Mouse (Mus musculus) midbrain, embryonic 13.5 days (tissue): ENCODE data around the gene Olfr464. TPM values are rescaled to one million over a fixed set of nuclear protein-coding genes. Genes with fewer than 3 reads are reported as not detected.

Source experiments
- ATAC-seq: fragments of 200-750 bp; cut with Nextera tagmentation; 2 replicates; pipeline ENCODE4 v1.8.0; 2017; ENCODE audit warnings: mild to moderate bottlenecking, moderate TSS enrichment, moderate library complexity
- H3K27ac ChIP-seq: fragments of 300-500 bp; sonication (generic); 2 replicates; pipeline ENCODE4 v1.5.1; 2015; ENCODE audit warnings: inconsistent platforms, mild to moderate bottlenecking, moderate library complexity
- H3K27me3 ChIP-seq: fragments of 300-500 bp; sonication (generic); 2 replicates; pipeline ENCODE4 v1.6.1; 2015; ENCODE audit warnings: mild to moderate bottlenecking, inconsistent platforms
- H3K36me3 ChIP-seq: fragments of 300-500 bp; sonication (generic); 2 replicates; pipeline ENCODE4 v1.6.1; 2015; ENCODE audit warnings: mild to moderate bottlenecking, inconsistent platforms
- H3K4me1 ChIP-seq: fragments of 300-500 bp; sonication (generic); replicated peaks from 2 replicates; pipeline ENCODE4 v1.6.1; 2015; ENCODE audit warnings: inconsistent platforms
- H3K4me2 ChIP-seq: fragments of 300-500 bp; sonication (generic); replicated peaks from 2 replicates; pipeline ENCODE4 v1.6.1; 2015; ENCODE audit warnings: moderate library complexity, mild to moderate bottlenecking, inconsistent platforms
- H3K4me3 ChIP-seq: fragments of 300-500 bp; sonication (generic); replicated peaks from 2 replicates; pipeline ENCODE4 v1.5.1; 2015; ENCODE audit warnings: mild to moderate bottlenecking, inconsistent platforms
- H3K9ac ChIP-seq: fragments of 300-500 bp; sonication (generic); replicated peaks from 2 replicates; pipeline ENCODE4 v1.6.1; 2015; ENCODE audit warnings: mild to moderate bottlenecking, inconsistent platforms
- H3K9me3 ChIP-seq: fragments of 300-500 bp; sonication (generic); 2 replicates; pipeline ENCODE4 v1.6.1; 2016; ENCODE audit warnings: mild to moderate bottlenecking, inconsistent platforms
- WGBS: fragments of 180-500 bp; shearing (Covaris S2); methylation state at CpG from one replicate; pipeline ENCODE4 v1.1.7; 2015; 5-methylcytosine and 5-hydroxymethylcytosine counted together
- polyA plus RNA-seq: library from polyadenylated mRNA; unstranded; fragments of >200 nt; fragmentation: Nextera tagmentation; extraction: Ambion mirVana; gene quantifications from 2 replicates; pipeline ENCODE4 v1.2.1, GENCODE M21; 2015

The Olfr464 gene
- polyA plus RNA-seq: not detected in 2 replicates

DNA sequence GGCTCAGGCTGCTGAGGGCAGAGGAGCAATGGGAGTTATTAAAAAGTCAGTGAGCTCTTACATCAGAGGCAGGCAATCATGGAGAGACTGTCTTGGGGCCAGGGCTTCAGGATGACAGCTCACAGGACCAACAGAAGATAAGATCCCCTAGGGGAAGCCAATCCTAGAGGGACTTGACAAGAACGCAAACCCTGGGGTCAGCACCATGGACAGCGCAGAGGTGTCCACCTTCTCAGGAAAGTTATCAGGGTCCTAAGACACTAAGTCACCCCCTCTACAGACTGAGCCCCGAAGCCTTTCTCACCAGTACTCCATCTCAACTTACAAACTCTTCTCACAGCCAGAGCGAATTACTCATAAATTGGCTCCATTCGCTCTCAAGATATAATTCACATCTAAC, at the start of gene Olfr464:
TSS of gene Olfr464 (minus strand) at position 2 of the 400 bp plus-strand sequence.
- Histone ChIP-seq H3K9me3 (no peaks in the 10 kb centered on the region), H3K4me1 (no peaks in the 10 kb centered on the region), H3K4me2 (no peak within 1 kb of the TSS), H3K36me3 (no peaks in the 10 kb centered on the region), H3K27me3 (0 out of 2 replicates have a peak, but pooled peaks cover 4% of the 10 kb centered on the region), H3K9ac (no peak within 1 kb of the TSS), H3K4me3 (no peak within 1 kb of the TSS), H3K27ac (no peak within 1 kb of the TSS)
- ATAC-seq: no peak
- 26% methylated on average over 5 of the region's 5 CpGs for WGBS

DNA sequence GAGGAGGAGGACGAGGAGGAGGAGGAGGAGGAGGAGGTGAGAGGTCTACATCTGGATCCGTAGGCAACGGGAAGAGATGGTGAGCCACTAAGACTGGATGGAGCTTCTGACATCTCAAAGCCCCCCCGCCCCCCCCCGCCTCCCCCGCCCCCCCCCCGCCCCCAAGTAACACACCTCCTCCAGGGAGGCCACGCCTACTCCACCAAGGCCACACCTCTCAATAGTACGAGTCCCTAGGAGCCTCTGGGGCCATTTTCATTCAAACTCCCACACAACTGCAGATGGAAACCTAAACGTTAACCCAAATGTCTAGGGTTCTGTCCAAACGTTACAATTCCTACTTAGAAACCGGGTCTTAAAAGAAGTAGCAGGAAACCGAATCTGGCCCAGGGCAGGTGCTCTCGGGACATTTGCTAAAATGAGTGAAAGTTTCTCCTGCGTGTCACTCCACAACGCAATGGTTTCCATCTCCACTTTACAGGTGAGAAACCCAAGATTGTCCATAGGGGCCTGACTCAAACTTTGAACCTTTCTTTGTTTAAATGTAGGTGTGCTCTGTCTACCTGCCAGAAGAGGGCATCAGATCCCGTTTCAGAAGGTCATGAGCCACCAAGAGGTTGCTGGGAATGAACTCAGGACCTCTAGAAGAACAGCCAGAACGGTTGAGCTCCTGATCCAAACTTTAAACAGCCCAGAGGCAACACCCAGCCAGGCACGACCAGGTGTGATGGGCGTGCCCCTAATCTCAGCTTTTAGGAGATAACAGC, 47.8 kb upstream of the Olfr464 start:
- Histone ChIP-seq H3K27ac (no peak overlapping the region), H3K9ac (no peak overlapping the region), H3K4me2 (no peak overlapping the region), H3K9me3 (no peaks in the 10 kb centered on the region), H3K27me3 (no peaks in the 10 kb centered on the region), H3K4me1 (peaks cover 4% of the 10 kb centered on the region; the same call in 1 of the 2 replicates), H3K36me3 (no peaks in the 10 kb centered on the region), H3K4me3 (no peak overlapping the region)
- 30% methylated on average over 12 of the region's 20 CpGs for WGBS
- ATAC-seq: no peak

DNA sequence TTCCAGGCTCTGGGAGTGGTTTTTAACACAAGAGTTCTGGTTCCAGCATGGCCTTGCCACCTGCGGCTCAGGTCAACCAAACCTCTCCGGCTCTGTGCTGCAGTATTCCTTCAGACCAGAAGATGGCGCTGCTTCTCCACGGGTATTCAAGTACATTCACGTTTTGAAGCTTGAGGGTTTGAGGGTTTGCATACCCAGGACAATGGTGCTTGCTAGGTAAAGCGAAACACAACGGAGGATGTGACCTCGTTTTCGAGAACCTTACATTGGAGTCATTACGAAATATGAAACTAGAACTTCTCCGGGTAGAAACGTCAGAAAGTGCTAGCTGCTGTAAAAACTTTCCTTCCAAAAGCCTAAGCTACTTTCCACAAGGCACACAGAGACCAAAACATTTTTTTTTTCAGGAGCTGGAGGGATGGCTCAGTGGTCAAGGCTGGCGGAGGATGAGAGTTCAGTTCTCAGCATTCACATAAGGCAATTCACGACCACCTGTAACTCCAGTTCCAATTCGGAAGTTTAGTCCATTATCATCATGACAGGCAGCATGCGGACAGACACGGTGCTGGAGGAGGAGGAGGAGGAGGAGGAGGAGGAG, 47.0 kb upstream of the Olfr464 start:
- H3K9ac ChIP-seq: peak overlapping the region; percentile 48; the same call in 1 of the 2 replicates
- peak overlapping the region; percentile 47 for H3K4me2 ChIP-seq
- WGBS: 3% methylated on average over 17 of the region's 17 CpGs
- H3K36me3 ChIP-seq: no peaks in the 10 kb centered on the region
- ATAC-seq: no peak
- H3K27me3 ChIP-seq: no peaks in the 10 kb centered on the region
- H3K27ac ChIP-seq: no peak overlapping the region
- no peaks in the 10 kb centered on the region for H3K9me3 ChIP-seq
- peak overlapping the region; percentile 11; the same call in 1 of the 2 replicates for H3K4me3 ChIP-seq
- H3K4me1 ChIP-seq: peaks cover 4% of the 10 kb centered on the region; the same call in 1 of the 2 replicates

DNA sequence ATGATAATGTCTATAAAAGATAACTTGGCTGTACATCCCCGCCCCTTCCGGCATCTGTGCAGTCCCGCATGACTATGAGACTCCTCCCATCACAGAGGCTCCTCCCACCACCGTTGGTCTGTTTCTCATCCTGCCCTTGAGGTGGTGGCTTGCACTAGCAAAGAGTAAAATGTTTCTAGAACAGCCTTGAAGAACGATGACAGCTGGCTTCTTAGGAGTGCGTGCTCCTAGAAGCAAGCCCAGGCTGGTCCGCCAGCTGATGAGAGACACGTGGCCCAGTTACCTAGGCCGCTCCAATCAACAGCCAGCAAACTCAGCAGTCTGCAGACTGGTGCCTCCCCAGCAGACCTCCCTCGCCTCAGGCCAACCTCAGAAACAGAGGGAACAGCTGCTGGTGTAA, 45.4 kb upstream of the Olfr464 start:
- no peak overlapping the region for H3K9ac ChIP-seq
- 55% methylated on average over 10 of the region's 10 CpGs for WGBS
- no peaks in the 10 kb centered on the region for H3K36me3 ChIP-seq
- no peaks in the 10 kb centered on the region for H3K27me3 ChIP-seq
- H3K9me3 ChIP-seq: no peaks in the 10 kb centered on the region
- H3K4me1 ChIP-seq: peaks cover 4% of the 10 kb centered on the region; the same call in 1 of the 2 replicates
- H3K27ac ChIP-seq: no peak overlapping the region
- no peak overlapping the region for H3K4me3 ChIP-seq
- H3K4me2 ChIP-seq: no peak overlapping the region
- ATAC-seq: peak; percentile 27; the same call in 1 of the 2 replicates

DNA sequence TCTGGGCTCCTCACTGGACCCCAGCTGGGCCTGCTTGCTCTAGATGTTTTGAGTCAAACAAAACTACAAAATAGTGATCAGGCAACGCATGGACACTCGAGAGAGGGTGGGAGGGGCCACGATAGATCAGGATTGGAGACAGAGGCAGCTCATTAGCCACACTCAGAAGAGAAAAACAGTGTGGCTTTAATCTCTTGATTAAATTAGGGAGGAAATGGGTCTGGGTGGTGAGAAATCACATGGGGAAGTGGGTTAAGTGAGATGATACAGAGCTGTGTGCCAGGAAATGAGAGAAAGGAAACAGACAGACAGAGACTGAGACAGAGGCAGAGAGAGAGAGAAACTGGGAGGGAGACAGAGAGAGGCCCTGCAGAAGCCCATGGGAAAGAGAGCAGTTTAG, 44.5 kb upstream of the Olfr464 start:
- no peaks in the 10 kb centered on the region for H3K27me3 ChIP-seq
- H3K4me1 ChIP-seq: peaks cover 4% of the 10 kb centered on the region; the same call in 1 of the 2 replicates
- no peak overlapping the region for H3K4me2 ChIP-seq
- H3K27ac ChIP-seq: no peak overlapping the region
- no peaks in the 10 kb centered on the region for H3K36me3 ChIP-seq
- H3K9me3 ChIP-seq: no peaks in the 10 kb centered on the region
- ATAC-seq: no peak
- 53% methylated on average over 3 of the region's 3 CpGs for WGBS
- no peak overlapping the region for H3K4me3 ChIP-seq
- H3K9ac ChIP-seq: no peak overlapping the region

DNA sequence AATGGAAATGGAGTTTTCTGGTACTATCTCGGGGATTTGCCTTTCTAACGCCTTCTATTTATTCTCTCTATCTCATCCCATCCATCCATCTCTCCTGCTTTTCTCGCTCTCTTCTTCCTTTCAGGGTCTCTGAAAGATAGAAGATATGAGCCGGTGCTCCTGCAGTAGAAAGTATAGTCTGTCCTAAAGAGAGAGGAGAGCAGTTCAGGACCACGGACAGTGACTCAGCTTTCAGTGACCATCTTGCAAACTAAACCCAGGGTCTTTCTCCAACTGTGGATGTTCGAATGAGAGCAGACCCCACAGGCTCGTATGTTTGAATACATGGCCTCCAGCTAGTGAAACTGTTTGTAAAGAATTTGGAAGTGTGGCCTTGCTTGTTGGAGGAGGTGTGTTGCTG, 36.3 kb upstream of the Olfr464 start:
- Histone ChIP-seq H3K36me3 (no peaks in the 10 kb centered on the region), H3K27ac (no peak overlapping the region), H3K27me3 (no peaks in the 10 kb centered on the region), H3K9me3 (no peaks in the 10 kb centered on the region), H3K4me3 (no peak overlapping the region), H3K4me2 (no peak overlapping the region), H3K9ac (no peak overlapping the region), H3K4me1 (no peaks in the 10 kb centered on the region)
- 44% methylated on average over 7 of the region's 7 CpGs for WGBS
- no peak for ATAC-seq

DNA sequence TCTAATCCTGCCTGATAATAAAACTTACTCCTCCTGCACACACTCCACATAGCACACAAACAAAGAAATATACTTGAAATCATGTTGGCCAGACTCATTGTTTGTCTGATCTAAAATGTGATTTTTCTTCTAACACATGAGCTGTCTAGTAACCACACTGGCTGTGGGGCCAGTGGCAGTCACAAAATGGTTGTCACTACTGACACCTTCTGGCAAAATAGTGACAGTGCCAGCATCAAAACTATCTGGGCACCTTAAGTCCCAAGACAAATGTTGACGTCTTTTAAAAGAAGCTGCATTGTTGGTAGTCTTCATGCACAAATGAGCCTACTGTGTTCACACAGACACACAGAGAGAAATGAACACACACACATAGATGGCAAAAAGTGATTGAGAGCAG, 34.4 kb upstream of the Olfr464 start:
- H3K4me1 ChIP-seq: no peaks in the 10 kb centered on the region
- no peak overlapping the region for H3K4me3 ChIP-seq
- H3K9ac ChIP-seq: no peak overlapping the region
- no peaks in the 10 kb centered on the region for H3K9me3 ChIP-seq
- no peak for ATAC-seq
- 4% methylated on average over 1 of the region's 1 CpGs for WGBS
- H3K4me2 ChIP-seq: no peak overlapping the region
- no peak overlapping the region for H3K27ac ChIP-seq
- H3K27me3 ChIP-seq: no peaks in the 10 kb centered on the region
- no peaks in the 10 kb centered on the region for H3K36me3 ChIP-seq

DNA sequence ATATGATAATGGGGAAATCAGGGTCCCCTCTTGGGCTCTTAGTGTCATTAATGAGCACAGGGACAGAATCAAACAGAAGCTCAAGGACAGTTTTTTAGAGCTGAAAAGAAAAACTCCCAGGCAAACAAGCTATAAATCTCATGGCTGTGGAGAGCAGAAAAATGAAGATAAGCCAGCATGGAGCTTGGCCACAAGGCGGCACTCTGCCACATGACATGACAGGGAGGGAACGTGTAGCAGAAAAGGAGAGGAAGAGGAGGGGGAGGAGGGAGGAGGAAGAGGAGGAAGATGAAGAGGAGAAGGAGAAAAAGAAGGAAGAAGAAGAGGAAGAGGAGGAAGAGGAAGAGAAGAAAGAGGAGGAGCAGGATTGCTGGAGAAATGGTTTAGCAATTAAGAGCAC, 29.2 kb upstream of the Olfr464 start:
- Histone ChIP-seq H3K27me3 (no peaks in the 10 kb centered on the region), H3K4me1 (no peaks in the 10 kb centered on the region), H3K9me3 (no peaks in the 10 kb centered on the region), H3K4me2 (no peak overlapping the region), H3K27ac (no peak overlapping the region), H3K9ac (no peak overlapping the region), H3K4me3 (no peak overlapping the region), H3K36me3 (no peaks in the 10 kb centered on the region)
- ATAC-seq: no peak
- WGBS: 2% methylated on average over 2 of the region's 2 CpGs

DNA sequence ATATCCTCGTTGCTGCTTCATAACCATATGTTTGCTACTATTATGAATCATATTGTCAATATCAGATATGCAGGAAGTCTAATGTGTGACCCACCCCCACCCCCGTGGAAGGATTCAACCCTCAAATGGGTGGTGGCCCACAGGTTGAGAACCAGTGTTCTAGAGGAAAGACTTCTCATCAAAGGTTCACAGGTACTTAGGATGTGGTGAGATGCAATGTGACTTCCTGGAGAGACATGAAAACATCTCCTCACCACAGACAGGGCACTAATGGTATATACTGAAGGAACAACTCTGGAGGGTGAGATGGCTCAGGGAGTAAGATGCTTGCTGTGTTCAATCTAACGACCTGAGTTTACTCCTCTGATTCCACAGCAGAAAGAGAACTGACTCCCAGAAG, 14.7 kb upstream of the Olfr464 start:
- 75% methylated on average over 3 of the region's 3 CpGs for WGBS
- Histone ChIP-seq H3K4me3 (no peak overlapping the region), H3K36me3 (no peaks in the 10 kb centered on the region), H3K4me2 (no peak overlapping the region), H3K9me3 (no peaks in the 10 kb centered on the region), H3K27ac (no peak overlapping the region), H3K4me1 (no peaks in the 10 kb centered on the region), H3K27me3 (no peaks in the 10 kb centered on the region), H3K9ac (no peak overlapping the region)
- no peak for ATAC-seq

DNA sequence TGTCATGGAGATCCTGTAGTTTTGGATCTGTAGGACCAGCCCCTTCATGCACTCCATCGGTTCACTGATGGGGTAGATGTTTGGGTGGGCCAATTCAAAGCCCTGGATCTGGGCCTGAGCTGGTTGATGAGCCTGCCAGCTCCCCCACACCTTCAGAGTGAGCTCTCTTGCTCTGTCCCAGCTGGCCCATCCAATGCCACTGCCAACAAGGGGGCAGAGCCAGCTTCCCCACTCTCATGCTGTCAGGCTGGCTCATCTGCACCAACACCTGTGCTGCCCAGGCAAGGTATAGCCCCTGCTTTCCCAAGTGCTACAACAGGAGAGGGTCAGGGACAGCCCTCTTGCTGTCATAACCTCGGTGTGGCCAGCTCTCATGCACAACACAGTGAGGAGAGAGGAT, 13.0 kb upstream of the Olfr464 start:
- Histone ChIP-seq H3K4me2 (no peak overlapping the region), H3K27me3 (no peaks in the 10 kb centered on the region), H3K4me1 (no peaks in the 10 kb centered on the region), H3K27ac (no peak overlapping the region), H3K4me3 (no peak overlapping the region), H3K9me3 (no peaks in the 10 kb centered on the region), H3K36me3 (no peaks in the 10 kb centered on the region), H3K9ac (no peak overlapping the region)
- 78% methylated on average over 2 of the region's 2 CpGs for WGBS
- no peak for ATAC-seq

DNA sequence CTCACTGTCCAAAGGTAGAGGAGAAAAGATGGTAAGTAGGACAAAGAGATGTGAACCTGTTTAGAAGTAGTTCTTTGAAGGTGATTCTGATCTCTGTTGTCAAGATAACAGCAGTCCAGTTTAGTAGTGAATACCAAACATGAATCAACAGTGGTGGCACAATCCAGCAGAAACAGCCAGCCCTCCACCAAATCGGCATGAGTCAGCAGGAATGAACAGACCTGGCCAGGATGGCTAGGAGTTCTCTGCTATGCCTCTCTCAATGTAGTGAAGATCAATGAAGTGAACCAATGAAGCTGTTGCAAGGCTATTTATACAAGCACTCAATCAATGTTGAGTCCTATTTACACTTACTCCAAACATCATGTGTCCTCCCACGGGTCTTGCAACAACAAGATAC, 9.6 kb upstream of the Olfr464 start:
- ATAC-seq: no peak
- WGBS: 92% methylated on average over 2 of the region's 2 CpGs
- H3K36me3 ChIP-seq: no peaks in the 10 kb centered on the region

DNA sequence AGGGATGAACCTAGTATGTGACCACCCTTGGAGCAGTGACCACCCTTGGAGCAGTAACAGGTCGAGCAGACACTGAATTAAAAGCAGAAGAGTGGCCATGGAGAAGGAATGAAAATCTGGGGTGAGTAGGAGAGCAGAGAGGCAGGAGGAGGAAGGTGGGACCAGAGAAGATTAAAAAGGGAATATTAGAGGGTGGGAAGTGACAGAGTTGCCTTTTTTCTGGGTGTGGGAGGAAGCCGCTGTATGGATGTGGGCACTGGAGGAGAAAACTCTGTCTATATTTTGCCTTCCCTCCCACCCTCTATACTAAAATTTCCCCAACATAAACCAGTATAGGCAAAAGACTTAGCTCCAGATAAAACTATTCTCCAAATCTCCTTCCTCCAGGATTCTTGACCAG, 466 bp downstream of the Olfr464 start:
- ATAC-seq: no peak
- Histone ChIP-seq H3K36me3 (no peaks in the 10 kb centered on the region), H3K4me1 (no peaks in the 10 kb centered on the region), H3K9me3 (no peaks in the 10 kb centered on the region), H3K27ac (no peak overlapping the region), H3K4me2 (no peak overlapping the region), H3K9ac (no peak overlapping the region), H3K27me3 (0 out of 2 replicates have a peak, but pooled peaks cover 4% of the 10 kb centered on the region), H3K4me3 (no peak overlapping the region)
- 71% methylated on average over 2 of the region's 2 CpGs for WGBS

More for the DNA sequence above, 9.6 kb upstream of the Olfr464 start:
- Histone ChIP-seq H3K4me3 (no peak overlapping the region), H3K9ac (no peak overlapping the region), H3K27me3 (no peaks in the 10 kb centered on the region), H3K4me1 (no peaks in the 10 kb centered on the region), H3K4me2 (no peak overlapping the region), H3K27ac (no peak overlapping the region), H3K9me3 (no peaks in the 10 kb centered on the region)
